Mouse (Mus musculus) T-cell, adult 2 months (primary cell): ENCODE data around the gene Cklf.
"Not testable (repeated sequence)": the region's sequence is repeated elsewhere in the genome, so short reads cannot be mapped to it uniquely, and the experiment has no call there.

Experiments
- DNase-seq: peaks from one replicate; pipeline ENCODE4 v3.0.0; 2022; ENCODE audit warnings: low spot score

Gene Cklf

DNA sequence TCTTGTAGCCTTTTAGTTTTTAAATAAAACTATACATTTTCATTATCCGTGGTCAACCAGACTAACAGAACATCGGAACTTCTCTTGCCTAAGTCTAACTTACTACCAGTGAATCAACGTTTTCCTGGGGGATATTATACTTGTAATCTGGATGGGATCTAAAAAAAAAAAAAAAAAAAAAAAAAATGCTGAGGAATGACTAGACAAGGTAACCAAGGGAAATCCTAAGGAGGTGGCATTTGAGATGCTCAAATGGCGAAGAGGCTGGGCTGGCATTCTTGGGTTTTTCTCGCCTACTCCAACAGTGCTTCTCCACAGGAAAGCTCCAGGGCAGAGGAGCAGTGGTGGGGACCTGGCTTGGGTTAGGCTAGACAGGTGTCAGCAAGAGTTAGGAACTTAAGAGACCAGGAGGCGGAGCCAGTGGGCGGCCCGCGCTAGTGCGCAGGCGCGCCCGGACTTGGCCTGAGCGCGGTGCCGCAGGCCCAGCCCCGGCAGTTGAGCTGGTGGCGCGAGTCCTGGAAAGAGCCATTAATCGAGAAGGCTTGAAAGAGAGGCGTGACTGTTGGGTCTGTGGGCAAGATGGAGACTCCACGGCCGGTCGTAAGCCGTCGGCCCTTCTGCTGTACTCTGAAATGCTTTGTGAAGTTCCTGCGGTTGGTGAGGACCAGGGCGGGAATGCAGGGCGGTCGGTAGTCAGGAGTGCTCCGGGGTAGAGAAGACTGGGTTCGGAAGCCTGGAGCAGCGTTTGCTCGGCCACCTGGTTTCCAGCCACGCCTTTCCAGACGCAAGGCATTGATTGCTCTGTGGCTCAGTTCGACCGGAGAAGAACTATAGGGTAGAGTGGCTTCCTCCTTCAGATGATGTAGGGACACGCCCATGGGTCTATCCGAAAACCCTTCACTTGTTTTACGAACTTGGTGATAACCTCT is at the start of gene Cklf:
Gene Cklf, plus strand, starts transcription at position 423 of the 929 bp plus-strand sequence.
- DNase-seq: peak; percentile 72

DNA sequence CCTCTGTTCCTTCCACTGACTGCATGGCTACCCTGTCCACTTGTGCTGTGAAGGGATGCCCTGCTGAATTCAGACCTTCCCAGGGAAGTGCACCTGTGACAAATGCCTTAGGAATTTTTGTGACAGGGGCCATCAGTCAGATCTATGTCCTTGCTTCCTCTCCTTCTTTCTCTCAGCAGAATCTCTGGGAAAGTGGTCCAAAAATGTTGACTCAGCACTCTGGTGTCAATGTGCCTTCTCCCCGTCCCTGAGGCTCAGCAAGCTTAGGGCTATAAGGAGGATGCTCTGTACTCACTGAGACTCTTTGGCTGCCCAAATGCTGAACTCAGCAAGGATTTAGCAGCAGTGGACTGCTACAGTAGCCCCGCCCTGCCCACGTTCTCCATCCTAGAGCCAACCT is 49.0 kb upstream of the Cklf start:
- no peak for DNase-seq

DNA sequence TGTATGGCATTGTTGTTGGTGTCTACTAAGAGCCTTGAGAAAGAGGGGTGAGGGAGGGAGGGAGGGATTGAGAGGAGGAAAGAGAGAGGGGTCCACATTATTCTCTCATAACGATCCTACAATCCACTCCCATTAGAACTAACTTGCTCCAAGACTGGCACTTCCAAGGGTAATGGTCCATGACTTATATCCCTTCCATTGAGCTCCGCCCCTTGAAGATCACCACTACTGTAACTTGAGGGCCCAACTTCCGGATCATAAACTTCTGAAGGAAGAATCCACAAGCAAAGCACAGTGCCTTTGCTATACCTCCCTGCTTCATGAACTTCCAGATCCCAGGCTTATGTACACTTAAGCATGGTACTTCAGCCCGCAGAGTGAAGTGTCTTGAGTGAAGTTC is 48.3 kb upstream of the Cklf start:
- no peak for DNase-seq

DNA sequence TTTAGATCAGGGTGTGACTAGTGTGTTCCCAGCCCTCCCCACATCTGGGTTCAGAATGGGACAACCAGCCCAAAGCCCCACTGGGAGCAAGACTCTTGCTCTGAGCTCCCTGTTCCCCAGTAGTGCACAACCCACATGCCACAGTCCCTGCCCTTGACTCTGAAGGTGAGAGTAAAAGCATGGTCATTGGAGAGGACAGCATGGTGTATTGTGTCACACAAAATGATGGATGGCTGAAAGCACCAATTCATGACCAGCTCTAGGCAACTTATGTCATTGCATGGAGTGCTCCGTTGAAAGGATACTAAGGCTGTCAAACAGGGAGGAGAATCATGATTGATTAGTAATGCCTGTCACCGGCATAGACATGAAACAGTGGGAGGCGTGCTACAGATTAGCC is 45.4 kb upstream of the Cklf start:
- DNase-seq: no peak

DNA sequence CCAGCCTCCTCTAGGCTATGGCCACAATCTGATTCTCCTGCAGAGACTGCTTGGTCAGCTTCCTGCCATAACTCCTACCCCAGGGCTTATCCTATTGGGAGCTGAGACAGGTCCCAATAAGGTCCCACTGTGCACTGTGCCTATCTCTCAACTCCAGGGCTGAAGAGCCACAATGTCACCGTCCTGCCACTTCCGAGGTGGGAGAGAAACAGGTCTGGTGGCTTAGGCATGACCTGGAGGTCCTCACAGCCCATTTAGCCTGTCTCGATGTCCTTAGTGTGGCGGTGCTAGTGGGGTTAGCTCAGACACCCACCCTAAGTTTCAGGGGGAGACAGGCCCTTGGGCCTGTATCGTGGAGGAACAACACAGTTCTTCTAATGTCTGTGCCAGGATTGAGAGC is 33.1 kb upstream of the Cklf start:
- DNase-seq: no peak

DNA sequence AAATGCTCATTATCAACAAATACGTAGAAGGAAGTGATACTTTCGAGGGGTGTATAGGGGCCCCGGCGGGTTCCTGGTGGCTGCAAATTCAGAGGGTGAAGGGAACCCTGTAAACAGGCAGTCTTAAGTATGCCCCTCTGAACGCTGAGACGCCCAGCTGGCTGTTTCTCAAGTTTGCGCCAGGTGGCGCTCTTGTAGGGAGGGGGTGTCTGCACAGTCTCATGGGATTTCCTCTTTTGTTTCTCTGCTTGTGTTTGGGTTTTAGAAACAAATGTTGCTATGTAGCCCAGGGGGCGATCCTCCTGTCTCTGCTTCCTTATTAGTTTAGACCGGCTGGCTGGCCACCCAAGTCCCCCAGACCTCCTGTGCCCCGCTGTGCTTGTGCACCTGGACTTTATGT is 31.6 kb upstream of the Cklf start:
- peak; percentile 72 for DNase-seq

DNA sequence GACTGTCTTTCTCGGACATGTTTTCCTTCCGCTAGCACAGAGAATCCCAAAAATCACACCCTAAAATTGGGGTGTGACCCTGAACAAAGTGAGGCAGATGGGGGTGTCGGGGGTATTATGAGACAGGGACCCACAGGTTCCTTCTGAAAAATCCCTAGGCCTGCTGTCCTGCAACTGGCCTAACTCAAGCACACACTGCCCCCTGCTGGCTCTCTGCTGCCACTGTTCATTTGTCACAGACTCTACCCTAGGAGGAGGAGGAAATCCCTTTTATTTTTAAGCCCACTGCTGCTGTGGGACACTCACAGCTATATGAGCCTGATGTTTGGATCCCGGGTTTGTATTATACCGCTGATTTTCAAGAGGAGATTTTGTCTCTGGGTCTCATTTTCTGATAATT is 30.9 kb upstream of the Cklf start:
- peak; percentile 46 for DNase-seq

DNA sequence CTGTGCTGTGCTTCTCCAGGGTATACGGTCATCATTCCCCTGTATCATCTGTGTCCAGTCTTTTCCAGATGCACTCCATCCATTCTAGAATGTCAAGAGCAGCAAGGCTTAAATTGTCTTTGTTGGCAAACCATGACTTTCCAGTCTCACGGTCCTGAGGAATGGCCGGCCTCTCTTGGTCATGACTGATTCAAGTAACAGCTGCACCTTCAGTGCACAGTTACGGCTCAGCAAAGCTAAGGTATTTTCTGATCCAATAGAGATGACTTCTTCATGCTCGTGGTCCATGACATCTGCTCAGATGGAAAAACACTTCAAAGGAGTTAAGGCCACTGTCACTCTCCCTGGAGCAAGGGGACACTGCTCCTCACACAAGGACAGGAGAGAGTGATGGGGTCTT is 23.6 kb upstream of the Cklf start:
- no peak for DNase-seq

DNA sequence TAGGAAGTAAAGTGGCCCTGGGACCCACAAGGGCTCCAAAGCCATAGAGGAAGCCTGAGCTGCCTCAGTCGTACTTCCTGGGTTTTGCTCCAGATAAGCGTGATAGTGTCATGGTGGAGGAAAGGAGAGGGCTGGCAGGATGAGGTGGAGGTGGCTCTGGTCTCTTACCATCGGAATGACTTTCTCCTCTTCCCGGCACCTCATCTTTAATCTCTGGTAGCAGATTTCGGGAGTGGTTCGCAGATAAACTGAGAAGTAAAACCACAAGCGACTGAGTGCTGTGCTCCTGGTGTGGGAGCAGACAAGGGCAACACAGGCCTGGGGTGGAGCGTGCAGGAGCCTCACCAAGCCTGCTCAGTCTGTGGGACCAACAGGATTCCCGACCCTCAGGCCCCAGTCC is 20.3 kb upstream of the Cklf start:
- DNase-seq: no peak

DNA sequence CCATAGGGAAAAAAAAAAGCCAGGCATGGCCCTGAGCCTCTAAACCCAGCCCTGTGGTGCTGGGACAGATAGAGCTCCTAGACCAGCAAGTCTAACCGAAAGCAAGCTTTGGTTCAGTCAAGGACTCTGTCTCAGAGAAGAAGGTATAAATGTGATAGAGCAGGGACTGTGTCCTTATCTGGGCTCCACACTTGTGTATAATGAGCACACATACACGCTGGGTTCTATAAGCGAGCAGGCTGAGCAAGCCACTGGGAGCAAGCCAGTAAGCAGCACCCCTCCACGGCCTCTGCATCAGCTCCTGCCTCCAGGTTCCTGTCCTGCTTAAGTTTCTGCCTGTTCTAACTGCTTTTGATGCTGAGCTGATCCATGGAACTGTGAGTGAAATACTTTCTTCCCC is 18.6 kb upstream of the Cklf start:
- DNase-seq: no peak

DNA sequence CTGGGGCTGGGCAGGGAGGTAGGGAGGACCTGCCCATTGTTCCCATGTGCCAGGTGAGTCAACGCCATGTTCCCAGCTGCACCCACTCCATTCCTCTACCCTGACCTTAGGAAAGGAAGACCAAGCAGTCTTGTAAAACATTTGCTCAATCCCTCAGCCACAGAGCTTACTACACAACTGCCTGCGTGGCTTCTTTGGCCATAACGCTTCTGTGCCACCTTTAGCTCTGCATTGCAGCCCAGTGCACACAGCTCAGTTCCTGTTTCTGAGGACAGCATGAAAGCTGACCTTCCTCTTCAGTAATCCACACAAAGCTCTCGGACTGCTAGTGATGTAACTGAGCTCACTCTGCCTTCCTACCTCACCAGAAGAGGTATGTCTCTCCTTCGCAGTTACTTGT is 17.7 kb upstream of the Cklf start:
- no peak for DNase-seq

DNA sequence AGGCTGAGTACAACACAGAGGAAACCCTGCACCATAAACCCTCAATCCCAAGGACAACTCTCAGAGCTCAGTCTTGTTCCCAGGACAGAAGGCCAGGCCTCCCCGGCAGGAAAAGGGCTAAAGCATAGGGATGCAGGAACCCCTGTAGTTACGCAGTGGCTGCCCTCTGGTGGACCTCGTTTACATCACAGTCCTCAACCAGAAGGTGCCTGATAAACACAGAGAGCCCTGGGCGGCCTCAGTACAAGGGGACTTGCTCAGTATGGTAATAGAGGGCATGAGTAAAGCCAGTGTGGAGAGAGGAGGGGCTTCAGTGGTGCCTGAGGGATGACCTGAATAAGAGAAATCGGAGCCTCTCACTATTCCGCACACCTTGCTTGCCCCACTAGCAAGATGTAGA is 16.1 kb upstream of the Cklf start:
- no peak for DNase-seq

DNA sequence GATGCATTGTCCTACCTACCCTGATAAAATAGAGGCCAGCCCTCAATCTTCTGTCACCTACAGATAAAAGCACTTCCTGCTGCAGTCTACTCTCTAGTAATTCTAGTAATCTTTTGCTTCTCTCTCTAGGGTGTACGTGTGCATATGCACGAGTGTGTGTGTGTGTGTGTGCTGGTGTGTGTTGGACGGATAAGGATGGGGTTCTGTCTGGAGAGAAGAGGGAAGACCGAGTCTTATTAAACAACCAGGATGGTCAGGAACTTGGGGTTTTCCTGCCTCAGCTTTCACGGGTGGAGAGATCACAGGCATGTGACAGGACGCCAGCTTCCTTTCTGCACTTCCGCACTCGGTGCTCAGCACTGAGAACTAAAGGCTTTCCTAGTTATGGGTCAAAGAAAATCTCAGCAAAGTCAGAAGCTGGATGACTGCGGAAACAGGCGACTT is 11.2 kb upstream of the Cklf start:
- DNase-seq: peak; percentile 74

DNA sequence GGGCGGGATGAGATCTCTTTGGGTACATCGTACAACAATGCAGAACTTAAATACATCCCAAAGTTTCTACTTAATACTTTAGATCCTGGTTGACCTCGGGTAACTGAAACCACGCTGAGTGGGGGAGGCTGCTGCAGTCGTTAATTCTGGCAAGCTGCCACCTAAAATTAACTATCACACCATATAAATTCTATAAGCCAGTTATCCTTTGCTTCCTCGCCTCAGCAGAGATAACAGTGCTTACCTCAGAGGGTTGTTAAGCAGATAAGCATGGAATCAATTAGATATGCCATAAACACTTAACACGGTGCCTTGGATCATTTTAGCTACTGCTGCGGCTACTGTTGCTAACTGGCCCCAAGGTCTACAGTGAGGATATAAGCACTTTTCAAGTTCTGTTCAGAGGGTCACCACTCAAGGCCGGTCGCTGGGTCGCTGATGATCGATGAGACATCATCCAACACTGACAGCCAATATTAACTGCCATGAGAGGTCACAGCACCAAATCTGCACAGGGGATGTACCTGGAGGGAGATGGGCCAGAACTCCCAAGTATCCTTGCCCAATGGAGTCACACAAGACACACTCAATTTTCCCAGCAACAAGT is 8.5 kb upstream of the Cklf start:
- no peak for DNase-seq

DNA sequence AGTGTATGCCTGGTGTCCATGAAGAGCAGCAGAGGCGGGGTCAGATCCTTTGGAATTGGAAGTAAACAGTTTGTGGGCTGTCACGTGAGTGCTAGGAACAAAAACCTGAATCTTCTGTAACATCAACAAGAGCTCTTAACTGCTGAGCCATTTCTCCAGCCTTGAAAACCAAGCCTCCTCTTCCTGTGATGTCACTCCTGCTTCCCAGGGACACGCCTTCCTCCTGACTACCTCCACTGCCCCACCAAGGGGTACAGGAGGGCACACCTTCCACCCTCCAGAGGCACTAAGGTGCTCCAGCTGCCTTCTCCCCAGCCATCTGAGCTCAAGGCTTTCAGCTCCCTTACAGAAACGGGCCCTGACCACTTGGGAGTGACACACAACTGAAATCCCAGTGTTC is 4.0 kb upstream of the Cklf start:
- DNase-seq: no peak

DNA sequence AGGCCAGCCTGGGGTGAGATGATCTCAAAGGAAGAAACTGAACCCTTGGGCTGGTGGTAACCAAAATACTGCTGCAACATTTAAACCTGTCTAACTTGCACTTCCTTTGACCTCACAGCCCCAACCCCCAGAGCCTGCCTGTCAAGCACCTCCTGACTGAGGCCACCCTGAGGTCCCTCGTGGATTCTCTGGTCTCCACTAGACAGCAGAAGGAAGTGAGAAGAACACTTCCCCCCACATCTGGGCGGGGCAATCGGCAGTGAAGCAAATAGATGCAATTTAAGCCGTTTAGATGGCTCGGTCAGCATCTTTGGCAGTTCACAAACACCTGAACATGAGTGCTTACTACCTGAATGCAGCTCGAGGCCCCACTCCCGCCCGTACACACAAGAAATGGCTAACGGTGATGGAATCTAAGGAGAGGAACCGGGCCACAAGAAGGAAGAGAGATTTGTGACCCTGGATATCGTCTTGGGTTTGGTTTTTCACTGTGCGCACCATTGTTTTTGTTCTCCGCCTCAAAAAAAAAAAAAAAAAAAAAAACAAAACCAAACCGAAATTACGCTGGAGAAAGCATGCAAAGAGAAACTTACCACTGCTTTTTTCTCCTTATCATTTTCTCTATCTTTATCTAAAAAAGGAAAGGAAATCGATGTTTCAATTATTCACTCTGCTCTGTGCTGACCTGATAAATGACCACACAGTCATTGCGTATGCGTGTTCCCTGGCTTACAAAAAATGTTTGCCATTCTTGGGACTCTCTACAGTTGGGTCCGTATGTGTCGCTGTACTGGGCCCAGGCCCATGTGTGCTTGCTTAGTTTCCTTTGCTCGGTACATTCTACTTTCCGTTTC is 3.4 kb upstream of the Cklf start:
- peak; percentile 80 for DNase-seq

DNA sequence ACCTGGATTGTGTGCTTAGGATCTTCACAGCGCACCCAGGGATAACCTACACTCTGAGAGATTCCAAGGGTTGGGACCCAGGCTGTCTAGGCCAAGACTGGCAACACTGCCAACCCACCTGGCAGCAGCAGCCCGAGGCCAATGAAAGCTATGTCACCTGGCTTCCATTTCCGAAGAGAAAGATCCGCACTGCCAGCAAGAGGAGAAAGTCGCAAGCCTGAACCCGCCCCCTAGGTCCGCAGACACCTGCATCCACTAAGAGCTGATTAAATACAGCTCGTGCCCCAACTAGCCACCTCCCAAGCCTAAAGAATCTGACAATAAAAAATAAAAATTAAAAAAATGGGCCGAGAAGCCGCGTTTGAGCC is 2.8 kb upstream of the Cklf start:
- DNase-seq: peak; percentile 53

DNA sequence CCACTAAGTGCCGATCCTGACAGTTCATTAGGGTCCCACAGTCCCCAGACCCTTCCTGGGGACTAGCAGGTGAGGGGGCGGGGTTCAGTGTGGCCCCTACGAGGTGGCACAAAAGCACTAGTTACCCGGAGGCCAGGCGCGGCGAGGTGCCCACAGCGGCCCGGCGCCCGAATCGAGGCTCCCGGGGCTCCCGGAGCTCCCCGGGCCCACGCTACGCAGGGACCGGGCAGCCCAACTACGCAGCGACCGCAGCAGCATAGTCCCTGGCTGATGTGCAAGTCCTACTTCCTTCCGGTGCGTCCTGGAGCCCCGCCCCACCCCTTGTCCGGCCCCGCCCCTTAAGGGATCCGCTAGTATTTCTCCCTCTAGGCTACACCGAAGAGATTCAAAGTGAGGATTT is 2.4 kb upstream of the Cklf start, which contains the start of gene Tk2:
Gene Tk2, minus strand, starts transcription at position 283 of the 400 bp plus-strand sequence.
- DNase-seq: peak; percentile 81

DNA sequence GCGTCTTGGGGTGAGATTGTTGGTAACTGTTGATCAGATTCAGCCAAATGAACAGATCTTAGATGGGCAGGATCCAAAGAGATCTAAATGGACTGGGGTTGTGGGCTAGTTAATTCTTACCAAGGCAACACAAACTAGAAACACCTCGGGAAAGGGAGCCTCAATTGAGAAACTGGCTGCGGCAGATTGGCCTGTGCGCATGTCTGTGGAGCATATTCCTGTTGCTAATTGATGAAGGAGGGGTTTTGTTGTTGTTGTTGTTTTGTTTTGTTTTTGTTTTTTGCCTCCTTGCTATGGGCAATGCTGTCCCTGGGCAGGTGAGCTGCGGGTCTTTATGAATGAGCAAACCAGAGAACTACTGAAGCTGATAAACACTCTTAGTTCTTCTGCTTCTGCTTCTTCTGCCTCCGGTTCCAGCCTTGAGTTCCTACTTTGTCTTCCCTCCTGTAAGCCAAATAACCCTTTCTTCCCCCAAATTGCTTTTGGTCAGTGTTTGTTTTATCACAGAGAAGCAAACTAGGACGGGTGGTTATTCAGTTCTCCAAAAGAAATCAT is 1.1 kb upstream of the Cklf start:
- no peak for DNase-seq

DNA sequence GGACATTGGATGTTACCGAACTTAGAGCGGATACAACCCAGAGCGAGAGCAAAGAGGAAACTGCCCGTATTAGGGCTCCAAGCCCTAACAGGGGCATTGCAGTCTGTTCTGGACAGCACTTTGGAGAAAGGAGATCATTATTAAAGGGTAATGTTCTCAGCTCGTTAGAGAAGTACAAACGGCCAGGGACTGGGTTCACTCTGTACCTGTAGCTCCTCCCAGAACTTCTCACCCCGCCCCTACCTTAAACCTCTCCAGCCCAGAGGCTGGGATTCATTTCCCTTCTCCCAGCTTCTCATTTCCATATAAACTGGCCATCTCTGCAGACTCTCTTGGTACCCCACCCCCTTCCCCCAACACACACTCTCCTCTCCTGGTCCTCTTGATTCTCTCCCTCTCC is 800 bp downstream of the Cklf start:
- DNase-seq: no peak

DNA sequence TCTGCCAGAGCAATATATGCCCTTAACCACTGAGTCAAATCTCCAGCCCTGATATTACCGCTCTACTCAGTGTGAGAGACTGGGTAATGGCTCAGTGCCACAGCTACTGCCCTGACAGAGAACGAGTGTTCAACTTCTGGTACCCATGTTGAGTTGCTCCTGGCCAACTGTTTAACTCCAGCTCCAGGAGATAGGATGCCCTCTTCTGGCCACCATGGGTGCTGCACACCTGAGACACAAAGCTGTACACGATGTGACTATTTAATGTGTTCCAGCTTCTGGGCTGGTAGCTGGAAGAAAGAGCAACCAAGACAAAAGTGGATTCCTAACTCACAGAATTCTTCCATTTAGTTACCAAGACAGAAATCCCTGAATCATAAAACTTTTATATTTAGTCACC is 2.4 kb downstream of the Cklf start:
- DNase-seq: peak; percentile 72

DNA sequence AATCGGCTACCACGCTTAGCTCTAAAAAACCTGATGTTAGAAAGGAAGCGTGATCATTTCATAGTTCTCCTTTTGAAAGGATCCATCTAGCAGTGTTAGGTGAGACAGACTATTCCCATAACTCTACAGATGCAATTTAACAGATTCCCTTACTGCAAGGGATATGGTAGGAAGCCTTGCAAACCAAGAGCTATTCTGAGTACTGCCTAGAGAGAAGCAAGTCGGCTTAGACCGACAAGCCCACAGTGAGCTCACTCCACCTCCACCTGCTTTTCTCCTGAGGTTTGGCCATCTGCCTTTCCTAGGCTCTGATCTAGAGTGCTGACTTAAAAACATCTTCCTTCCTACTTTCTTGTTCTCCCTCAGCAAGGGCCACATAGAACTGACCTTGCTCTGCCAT is 11.1 kb downstream of the Cklf start:
- DNase-seq: not testable (repeated sequence)
